Mouse (Mus musculus) macrophage (primary cell): ENCODE results near the gene Taf1d. TPM values are rescaled to one million over a fixed set of nuclear protein-coding genes. Genes with fewer than 3 reads are reported as not detected.

Experiments
- H3K27ac ChIP-seq: fragments of 350-480 bp; formaldehyde crosslinking; 2 replicates; pipeline ENCODE4 v1.9.0; 2021
- H3K36me3 ChIP-seq: fragments of 350-480 bp; formaldehyde crosslinking; 2 replicates; pipeline ENCODE4 v1.9.0; 2021; ENCODE audit errors: inconsistent target
- H3K4me3 ChIP-seq: fragments of 350-480 bp; formaldehyde crosslinking; 2 replicates; pipeline ENCODE4 v1.9.0; 2021; ENCODE audit errors: inconsistent target
- H3K79me2 ChIP-seq: fragments of 350-480 bp; formaldehyde crosslinking; 2 replicates; pipeline ENCODE4 v1.9.0; 2021; ENCODE audit errors: inconsistent target
- WGBS: methylation state at CpG from one replicate; pipeline ENCODE4 v1.1.7; 2026; ENCODE audit warnings: inconsistent platforms; ENCODE audit not compliant: missing documents; 5-methylcytosine and 5-hydroxymethylcytosine counted together
- polyA plus RNA-seq: library from polyadenylated mRNA; stranded (reverse); fragments of 250-400 nt; gene quantifications from 3 replicates; pipeline ENCODE4 v1.2.4, GENCODE M21; 2018; ENCODE audit warnings: inconsistent platforms
- total RNA-seq, 78 experiments: library from RNA; depleted of rRNA; stranded (reverse); fragments of 250-400 nt; gene quantifications; 1 replicate in 9 of 78; 2 replicates in 24 of 78; 3 replicates in 43 of 78; 4 replicates in 2 of 78; pipeline ENCODE4 v1.2.4; 2018; ENCODE audit warnings: inconsistent platforms in 56 of 78

The Taf1d gene
- total RNA-seq (2018; cell fraction: chromatin; rRNA removed): 100 to 1,000 TPM; 356 to 868 (median 559) TPM
- total RNA-seq (2018; cell fraction: cytosol; rRNA removed): 100 to 1,000 TPM in 3 of 26 experiments, 10 to 100 TPM in 23; 26.5 to 123 (median 52.2) TPM
- total RNA-seq (2018; cell fraction: nucleus; rRNA removed): 100 to 1,000 TPM; 227 to 771 (median 391) TPM
- 35.7 to 117 TPM (median 46.4 TPM) in 3 replicates for polyA plus RNA-seq

- Histone ChIP-seq H3K79me2 (peaks cover 76% of the 10 kb centered on the region), H3K36me3 (peaks cover 26% of the 10 kb centered on the region), H3K27ac (peak within 1 kb of the TSS; percentile 64), H3K4me3 (peak within 1 kb of the TSS; percentile 81)
- 3% methylated on average over 38 of the region's 45 CpGs for WGBS
Observed at GRCm38 (mm10) chr9:15305503-15306397, at the start of gene Taf1d. Gene Taf1d (plus strand): TSS chr9:15306214.

GRCm38 (mm10) chr9:15256214-15256613 lies 49.8 kb upstream of the Taf1d start:
- Histone ChIP-seq H3K79me2 (no peaks in the 10 kb centered on the region), H3K27ac (no peak overlapping the region), H3K4me3 (no peak overlapping the region), H3K36me3 (peaks cover 5% of the 10 kb centered on the region; the same call in 1 of the 2 replicates)
- WGBS: 90% methylated on average over 3 of the region's 3 CpGs

- no peaks in the 10 kb centered on the region for H3K79me2 ChIP-seq
- H3K4me3 ChIP-seq: no peak overlapping the region
- peaks cover 61% of the 10 kb centered on the region for H3K36me3 ChIP-seq
- WGBS: 96% methylated on average over 8 of the region's 8 CpGs
- H3K27ac ChIP-seq: no peak overlapping the region
Observed at GRCm38 (mm10) chr9:15261980-15262379, 44.0 kb upstream of the Taf1d start.

- H3K4me3 ChIP-seq: no peak overlapping the region
- H3K79me2 ChIP-seq: no peaks in the 10 kb centered on the region
- 94% methylated on average over 10 of the region's 10 CpGs for WGBS
- H3K27ac ChIP-seq: no peak overlapping the region
- H3K36me3 ChIP-seq: peaks cover 76% of the 10 kb centered on the region
Observed at GRCm38 (mm10) chr9:15263487-15263886, 42.5 kb upstream of the Taf1d start.

- Histone ChIP-seq H3K79me2 (peaks cover 34% of the 10 kb centered on the region), H3K27ac (no peak overlapping the region), H3K36me3 (peaks cover 80% of the 10 kb centered on the region), H3K4me3 (no peak overlapping the region)
- WGBS: 36% methylated on average over 2 of the region's 2 CpGs
Observed at GRCm38 (mm10) chr9:15273981-15274380, 32.0 kb upstream of the Taf1d start.

GRCm38 (mm10) chr9:15276855-15277254 lies 29.2 kb upstream of the Taf1d start:
- 96% methylated on average over 4 of the region's 4 CpGs for WGBS
- Histone ChIP-seq H3K27ac (no peak overlapping the region), H3K4me3 (no peak overlapping the region), H3K79me2 (peaks cover 39% of the 10 kb centered on the region), H3K36me3 (peaks cover 51% of the 10 kb centered on the region)

- Histone ChIP-seq H3K4me3 (no peak overlapping the region; the same call in 1 of the 2 replicates), H3K36me3 (peaks cover 37% of the 10 kb centered on the region), H3K79me2 (peaks cover 39% of the 10 kb centered on the region), H3K27ac (no peak overlapping the region)
- 96% methylated on average over 3 of the region's 3 CpGs for WGBS
Observed at GRCm38 (mm10) chr9:15278343-15278742, 27.7 kb upstream of the Taf1d start.

- H3K27ac ChIP-seq: peak overlapping the region; percentile 32
- peaks cover 39% of the 10 kb centered on the region for H3K79me2 ChIP-seq
- peaks cover 28% of the 10 kb centered on the region; the same call in 1 of the 2 replicates for H3K36me3 ChIP-seq
- 7% methylated on average over 18 of the region's 19 CpGs for WGBS
- peak overlapping the region; percentile 69 for H3K4me3 ChIP-seq
Observed at GRCm38 (mm10) chr9:15279139-15279648, 26.8 kb upstream of the Taf1d start.

GRCm38 (mm10) chr9:15279649-15280490 lies 26.1 kb upstream of the Taf1d start, which contains the start of gene Med17:
Gene Med17 (minus strand): TSS chr9:15279931.
- Histone ChIP-seq H3K27ac (peak within 1 kb of the TSS; percentile 60), H3K4me3 (peak within 1 kb of the TSS; percentile 69), H3K79me2 (peaks cover 39% of the 10 kb centered on the region), H3K36me3 (peaks cover 21% of the 10 kb centered on the region; the same call in 1 of the 2 replicates)
- WGBS: 1% methylated on average over 54 of the region's 57 CpGs

GRCm38 (mm10) chr9:15280491-15280879 lies 25.5 kb upstream of the Taf1d start:
- H3K36me3 ChIP-seq: peaks cover 15% of the 10 kb centered on the region; the same call in 1 of the 2 replicates
- H3K27ac ChIP-seq: peak overlapping the region; percentile 60
- WGBS: 53% methylated on average over 5 of the region's 5 CpGs
- H3K79me2 ChIP-seq: peaks cover 39% of the 10 kb centered on the region
- peak overlapping the region; percentile 69 for H3K4me3 ChIP-seq

- H3K36me3 ChIP-seq: peaks cover 6% of the 10 kb centered on the region; the same call in 1 of the 2 replicates
- H3K27ac ChIP-seq: no peak overlapping the region
- H3K79me2 ChIP-seq: no peaks in the 10 kb centered on the region
- no peak overlapping the region for H3K4me3 ChIP-seq
- 92% methylated on average over 3 of the region's 3 CpGs for WGBS
Observed at GRCm38 (mm10) chr9:15285443-15285842, 20.6 kb upstream of the Taf1d start.

GRCm38 (mm10) chr9:15287846-15288245 lies 18.2 kb upstream of the Taf1d start:
- peaks cover 6% of the 10 kb centered on the region for H3K36me3 ChIP-seq

GRCm38 (mm10) chr9:15288402-15288801 lies 17.6 kb upstream of the Taf1d start:
- no peaks in the 10 kb centered on the region for H3K79me2 ChIP-seq
- H3K36me3 ChIP-seq: peaks cover 6% of the 10 kb centered on the region
- H3K27ac ChIP-seq: no peak overlapping the region
- H3K4me3 ChIP-seq: no peak overlapping the region
- 86% methylated on average over 3 of the region's 3 CpGs for WGBS

More at GRCm38 (mm10) chr9:15287846-15288245, 18.2 kb upstream of the Taf1d start:
- no peak overlapping the region for H3K4me3 ChIP-seq
- H3K27ac ChIP-seq: no peak overlapping the region
- WGBS: 80% methylated on average over 6 of the region's 6 CpGs
- no peaks in the 10 kb centered on the region for H3K79me2 ChIP-seq

- Histone ChIP-seq H3K36me3 (peaks cover 6% of the 10 kb centered on the region), H3K79me2 (no peaks in the 10 kb centered on the region), H3K27ac (no peak overlapping the region), H3K4me3 (no peak overlapping the region)
- WGBS: 3% methylated on average over 6 of the region's 6 CpGs
Observed at GRCm38 (mm10) chr9:15289251-15289650, 16.8 kb upstream of the Taf1d start.
